Mouse (Mus musculus) hindbrain, postnatal 0 days (tissue): Measurements from ENCODE around the gene Defb30. TPM values are rescaled to one million over a fixed set of nuclear protein-coding genes. Genes with fewer than 3 reads are reported as not detected.

Experiments
- ATAC-seq: fragments of 200-750 bp; cut with Nextera tagmentation; 2 replicates; pipeline ENCODE4 v1.8.0; 2017; ENCODE audit warnings: mild to moderate bottlenecking, moderate TSS enrichment, moderate library complexity
- DNase-seq: peaks from one replicate; pipeline ENCODE4 v3.0.0-alpha.2; 2015; ENCODE audit warnings: low spot score
- H3K27ac ChIP-seq: fragments of 300-500 bp; sonication (generic); 2 replicates; pipeline ENCODE4 v1.5.1; 2014; ENCODE audit warnings: mild to moderate bottlenecking
- H3K27me3 ChIP-seq: fragments of 300-500 bp; sonication (generic); 2 replicates; pipeline ENCODE4 v1.6.1; 2014; ENCODE audit warnings: low read length, mixed read lengths; ENCODE audit not compliant: insufficient read depth
- H3K36me3 ChIP-seq: fragments of 300-500 bp; sonication (generic); 2 replicates; pipeline ENCODE4 v1.6.1; 2014; ENCODE audit warnings: low read length, mixed read lengths; ENCODE audit not compliant: insufficient read depth
- H3K4me1 ChIP-seq: fragments of 300-500 bp; sonication (generic); 2 replicates; pipeline ENCODE4 v1.6.1; 2014; ENCODE audit warnings: antibody characterized with exemption, low read length, mixed read lengths; ENCODE audit not compliant: insufficient read depth
- H3K4me2 ChIP-seq: fragments of 300-500 bp; sonication (generic); 2 replicates; pipeline ENCODE4 v1.6.1; 2014; ENCODE audit warnings: low read depth, mild to moderate bottlenecking, low read length, moderate library complexity, mixed read lengths
- H3K4me3 ChIP-seq: fragments of 300-500 bp; sonication (generic); 2 replicates; pipeline ENCODE4 v1.5.1; 2014; ENCODE audit warnings: low read length
- H3K9ac ChIP-seq: fragments of 300-500 bp; sonication (generic); replicated peaks from 2 replicates; pipeline ENCODE4 v1.6.1; 2014; ENCODE audit warnings: mild to moderate bottlenecking, low read length, moderate library complexity, mixed read lengths
- H3K9me3 ChIP-seq: fragments of 300-500 bp; sonication (generic); 2 replicates; pipeline ENCODE4 v1.6.1; 2016; ENCODE audit warnings: low read length, mixed read lengths
- CTCF ChIP-seq: IDR thresholded peaks from 2 replicates; pipeline ENCODE4 v1.5.1; 2016; ENCODE audit warnings: antibody characterized with exemption, control low read depth, low read depth
- WGBS: fragments of 180-500 bp; shearing (Covaris S2); extraction: QIAGEN DNeasy Blood & Tissue Kit; methylation state at CpG from one replicate; pipeline ENCODE4 v1.1.7; 2014; 5-methylcytosine and 5-hydroxymethylcytosine counted together
- polyA plus RNA-seq: library from polyadenylated mRNA; unstranded; fragments of >200 nt; fragmentation: Nextera tagmentation; extraction: Ambion mirVana; gene quantifications from 2 replicates; pipeline ENCODE4 v1.2.1, GENCODE M21; 2015
- total RNA-seq: library from RNA; depleted of rRNA; stranded (reverse); fragments of >200 nt; gene quantifications from 2 replicates; pipeline ENCODE4 v1.2.3, GENCODE M21; 2014

Gene Defb30
- total and polyA plus RNA-seq, 2 experiments from 2014 or later: not detected

DNA sequence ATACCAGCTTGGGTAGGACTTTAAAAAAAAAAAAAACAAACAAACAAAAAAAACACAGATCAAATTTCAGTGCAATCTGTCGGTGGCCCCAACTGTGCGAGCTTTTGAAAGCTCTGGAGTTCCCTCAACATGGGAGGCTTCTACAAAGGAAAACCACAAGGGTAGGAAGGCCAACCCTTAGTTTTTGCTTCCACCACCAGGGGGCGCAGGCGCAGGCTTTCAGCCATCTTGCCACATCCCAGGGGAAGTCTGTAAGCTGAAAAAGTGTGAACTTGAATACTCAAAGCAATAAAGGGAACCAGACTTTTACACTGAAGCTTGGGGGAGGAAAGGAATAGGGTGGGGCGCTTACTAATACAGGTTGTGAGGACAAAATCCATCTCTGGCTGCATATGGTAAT lies 1.0 kb upstream of the Defb30 start:
- H3K9me3 ChIP-seq: no peaks in the 10 kb centered on the region
- 35% methylated on average over 5 of the region's 5 CpGs for WGBS
- ATAC-seq (no peak), DNase-seq (peak; percentile 58)
- TF ChIP-seq CTCF: peak; percentile 73
- no peak overlapping the region for H3K4me2 ChIP-seq
- H3K36me3 ChIP-seq: no peaks in the 10 kb centered on the region
- no peak overlapping the region for H3K9ac ChIP-seq
- H3K4me3 ChIP-seq: no peak overlapping the region
- H3K4me1 ChIP-seq: no peaks in the 10 kb centered on the region
- H3K27me3 ChIP-seq: no peaks in the 10 kb centered on the region
- no peak overlapping the region for H3K27ac ChIP-seq

DNA sequence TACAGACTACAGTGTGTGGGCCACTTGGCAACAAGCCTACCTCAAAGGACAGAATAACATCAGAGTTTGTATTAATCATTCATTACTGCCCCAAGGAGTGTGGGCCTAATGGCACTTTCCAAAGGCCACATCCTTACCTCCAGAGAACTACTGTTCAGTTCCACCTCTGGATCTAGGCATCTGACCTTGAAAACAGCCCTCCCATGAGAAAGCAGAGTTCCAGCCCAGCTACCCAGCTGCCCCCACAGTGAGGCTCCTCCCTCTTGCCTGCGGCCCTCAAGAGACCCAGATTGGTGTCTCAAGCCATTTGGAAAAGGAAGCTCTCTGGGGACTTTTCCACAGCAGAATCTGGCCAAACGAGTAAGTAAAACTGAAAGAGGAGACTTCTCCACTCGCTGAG lies 3.1 kb downstream of the Defb30 start, which contains the start of gene Defb42:
Gene Defb42, plus strand, starts transcription at position 301 of the 400 bp plus-strand sequence.
- H3K27me3 ChIP-seq: no peaks in the 10 kb centered on the region
- no peaks in the 10 kb centered on the region for H3K36me3 ChIP-seq
- H3K27ac ChIP-seq: no peak within 1 kb of the TSS
- TF ChIP-seq CTCF: no peak
- ATAC-seq: no peak
- no peaks in the 10 kb centered on the region for H3K4me1 ChIP-seq
- H3K9me3 ChIP-seq: no peaks in the 10 kb centered on the region
- H3K4me2 ChIP-seq: no peak within 1 kb of the TSS
- H3K4me3 ChIP-seq: no peak within 1 kb of the TSS
- no peak for DNase-seq
- H3K9ac ChIP-seq: no peak within 1 kb of the TSS
- WGBS: 87% methylated on average over 3 of the region's 3 CpGs

DNA sequence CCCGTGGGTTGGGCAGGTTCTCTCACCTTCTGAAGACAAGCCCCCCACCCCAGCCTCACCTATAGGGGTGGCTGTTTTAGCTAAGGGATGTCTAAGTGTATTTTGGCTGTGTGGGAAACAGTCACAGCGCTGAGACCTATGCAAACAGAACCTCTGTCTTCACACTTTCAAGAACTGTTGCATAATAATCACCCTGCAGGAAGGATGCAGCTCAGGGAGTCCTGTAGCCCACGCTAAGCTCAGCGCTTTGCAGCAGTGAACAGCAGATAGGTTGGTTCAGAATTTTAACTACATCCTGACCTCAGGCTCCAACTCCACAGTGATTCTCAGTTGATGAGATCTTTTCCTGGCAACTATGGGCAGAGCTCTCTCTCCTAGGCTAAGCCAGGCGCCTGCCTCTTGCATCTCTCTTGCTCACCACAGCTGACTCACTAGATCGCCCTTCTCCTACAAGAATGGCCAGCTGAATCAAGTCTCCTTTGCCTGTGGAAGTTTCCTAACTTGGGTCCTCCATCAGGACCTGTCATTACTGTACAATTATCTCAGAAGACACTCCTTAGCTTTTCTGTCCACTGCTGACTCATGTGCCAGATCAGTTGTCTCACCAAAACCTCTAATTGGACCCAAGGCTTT lies 29.1 kb downstream of the Defb30 start:
- 61% methylated on average over 6 of the region's 6 CpGs for WGBS
- Histone ChIP-seq H3K4me2 (no peak overlapping the region), H3K9me3 (no peaks in the 10 kb centered on the region), H3K4me1 (no peaks in the 10 kb centered on the region), H3K4me3 (no peak overlapping the region), H3K27ac (no peak overlapping the region), H3K36me3 (no peaks in the 10 kb centered on the region), H3K9ac (no peak overlapping the region), H3K27me3 (no peaks in the 10 kb centered on the region)
- no peak for DNase-seq
- TF ChIP-seq CTCF: no peak
- no peak for ATAC-seq

DNA sequence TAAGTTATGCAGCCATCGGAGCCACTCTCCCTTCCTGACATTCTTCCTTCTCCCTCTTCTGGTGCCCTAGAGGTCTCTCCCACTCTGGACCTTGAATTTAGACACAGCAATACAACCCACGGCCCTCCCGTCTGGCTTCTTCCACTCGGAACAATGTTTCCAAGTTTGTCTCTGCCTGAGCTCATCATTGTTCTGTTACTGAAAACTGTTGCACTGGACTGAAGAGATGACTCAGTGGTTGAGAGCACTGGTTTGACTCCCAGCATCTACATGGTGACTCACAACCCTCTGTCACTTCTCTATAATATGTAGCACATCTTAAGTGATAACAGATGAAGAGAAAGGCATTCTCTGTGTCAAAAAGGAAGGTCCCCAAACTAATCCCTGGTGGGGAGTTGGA lies 35.1 kb downstream of the Defb30 start:
- DNase-seq: no peak

DNA sequence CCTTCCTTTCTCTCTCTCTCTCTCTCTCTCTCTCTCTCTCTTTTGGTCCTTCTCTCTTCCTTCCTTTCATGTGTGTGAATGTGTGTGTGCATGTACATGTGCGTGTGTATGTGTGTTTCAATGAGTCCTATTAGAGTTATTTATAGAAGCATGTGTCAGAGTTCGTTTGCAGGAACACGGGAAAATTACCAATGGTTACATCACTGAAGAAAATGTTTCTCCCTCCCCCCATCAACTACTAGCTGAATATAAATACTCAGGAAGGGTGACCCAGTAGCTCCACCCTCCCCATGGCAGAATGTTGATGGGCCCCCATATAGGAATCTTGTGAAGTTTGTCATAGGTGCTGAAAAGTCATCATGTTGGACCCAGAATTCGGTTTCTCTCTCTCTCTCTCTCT lies 36.7 kb downstream of the Defb30 start:
- no peaks in the 10 kb centered on the region for H3K27me3 ChIP-seq
- no peak overlapping the region for H3K9ac ChIP-seq
- no peak for TF ChIP-seq CTCF
- no peaks in the 10 kb centered on the region for H3K36me3 ChIP-seq
- no peak overlapping the region for H3K4me3 ChIP-seq
- DNase-seq (no peak), ATAC-seq (no peak)
- WGBS: 81% methylated on average over 4 of the region's 4 CpGs
- no peaks in the 10 kb centered on the region for H3K9me3 ChIP-seq
- H3K27ac ChIP-seq: no peak overlapping the region
- H3K4me1 ChIP-seq: no peaks in the 10 kb centered on the region
- H3K4me2 ChIP-seq: no peak overlapping the region

More for the DNA sequence above, 35.1 kb downstream of the Defb30 start:
- H3K4me3 ChIP-seq: no peak overlapping the region
- H3K36me3 ChIP-seq: no peaks in the 10 kb centered on the region
- H3K27ac ChIP-seq: no peak overlapping the region
- no peak for ATAC-seq
- no peaks in the 10 kb centered on the region for H3K9me3 ChIP-seq
- no peak for TF ChIP-seq CTCF
- WGBS: 90% methylated on average over 4 of the region's 4 CpGs
- H3K4me2 ChIP-seq: no peak overlapping the region
- H3K27me3 ChIP-seq: no peaks in the 10 kb centered on the region
- H3K4me1 ChIP-seq: no peaks in the 10 kb centered on the region
- H3K9ac ChIP-seq: no peak overlapping the region

DNA sequence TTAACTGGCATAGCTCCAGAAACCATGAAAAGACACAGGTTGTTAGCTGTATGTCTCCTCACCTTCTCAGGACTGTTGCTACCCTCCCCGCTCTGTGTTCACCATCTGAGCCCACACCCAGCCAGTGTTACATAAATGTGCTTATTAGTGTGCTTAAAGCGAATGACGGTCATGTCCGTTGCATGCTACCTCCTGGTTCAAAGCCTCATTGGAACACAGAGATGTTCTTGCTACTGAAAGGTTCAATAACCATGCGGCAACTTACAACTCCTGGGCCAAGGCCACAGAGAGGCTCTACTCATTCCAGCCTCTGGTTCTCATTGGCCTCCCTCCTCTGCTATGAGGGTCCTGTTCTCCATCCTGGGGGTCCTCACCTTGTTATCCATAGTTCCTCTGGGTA lies 38.3 kb downstream of the Defb30 start, which contains the start of gene Defb43:
Gene Defb43, plus strand, starts transcription at position 301 of the 400 bp plus-strand sequence.
- H3K27me3 ChIP-seq: no peaks in the 10 kb centered on the region
- no peak within 1 kb of the TSS for H3K9ac ChIP-seq
- TF ChIP-seq CTCF: no peak
- H3K9me3 ChIP-seq: no peaks in the 10 kb centered on the region
- H3K27ac ChIP-seq: no peak within 1 kb of the TSS
- H3K36me3 ChIP-seq: no peaks in the 10 kb centered on the region
- no peak within 1 kb of the TSS for H3K4me2 ChIP-seq
- 95% methylated on average over 5 of the region's 5 CpGs for WGBS
- no peak within 1 kb of the TSS for H3K4me3 ChIP-seq
- H3K4me1 ChIP-seq: no peaks in the 10 kb centered on the region
- DNase-seq: no peak
- ATAC-seq: no peak

DNA sequence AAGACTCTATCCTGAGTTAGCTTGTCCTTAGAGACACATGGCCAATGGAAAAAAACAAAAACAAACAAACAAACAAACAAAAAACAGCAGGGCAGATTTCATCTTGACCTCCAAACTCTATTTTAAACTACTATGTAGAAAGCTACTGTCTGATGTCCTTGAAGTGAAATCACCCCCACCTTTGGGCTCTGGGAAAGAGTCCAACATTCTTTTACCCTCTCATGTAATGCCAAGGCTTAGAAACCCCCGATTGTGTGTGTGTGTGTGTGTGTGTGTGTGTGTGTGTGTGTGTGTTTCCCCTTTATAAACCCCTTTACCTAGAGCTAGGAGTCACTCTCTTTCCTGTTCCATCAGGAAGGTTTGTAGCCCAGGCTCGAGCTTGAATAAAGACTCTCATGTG lies 47.2 kb downstream of the Defb30 start:
- Histone ChIP-seq H3K4me3 (no peak overlapping the region), H3K27ac (no peak overlapping the region), H3K36me3 (no peaks in the 10 kb centered on the region), H3K4me2 (no peak overlapping the region), H3K4me1 (no peaks in the 10 kb centered on the region), H3K9me3 (no peaks in the 10 kb centered on the region), H3K9ac (no peak overlapping the region), H3K27me3 (no peaks in the 10 kb centered on the region)
- DNase-seq: no peak
- no peak for ATAC-seq
- 54% methylated on average over 2 of the region's 2 CpGs for WGBS
- no peak for TF ChIP-seq CTCF
